Mouse (Mus musculus): ENCODE results near the gene Magi1. TPM values are rescaled to one million over a fixed set of nuclear protein-coding genes. Genes with fewer than 3 reads are reported as not detected.

Magi1 gene
- polyA plus RNA-seq, 1 experiment = 2.1 TPM

DNA sequence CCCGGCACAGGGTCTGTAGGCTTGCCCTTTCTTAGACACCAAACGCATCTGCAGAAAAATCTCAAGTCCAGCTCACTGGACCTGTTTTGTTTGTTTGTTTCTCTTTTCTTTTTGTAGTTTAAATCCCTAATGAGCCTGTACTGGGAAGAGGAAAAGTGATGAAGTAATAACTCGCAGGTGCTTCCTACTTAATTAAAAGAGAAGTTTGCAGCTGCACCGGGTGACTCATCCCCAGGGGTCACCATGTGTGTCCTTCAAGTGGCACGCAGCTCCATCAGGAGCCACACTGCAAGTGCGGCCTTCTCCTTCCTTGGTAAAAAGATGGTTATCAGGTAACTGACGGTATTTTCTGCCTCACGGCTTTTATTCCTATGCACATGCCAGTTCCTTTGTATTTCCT lies 112.5 kb downstream of the Magi1 start:
- Histone ChIP-seq H3K27me3 (ENCODE audit: control insufficient read depth, insufficient read depth, low read length) (no peaks in the 10 kb centered on the region), H3K4me3 (ENCODE audit: control insufficient read depth, insufficient read depth, low read length) (no peak overlapping the region), H3K36me3 (ENCODE audit: control insufficient read depth, insufficient read depth, low read length) (no peaks in the 10 kb centered on the region), H3K27ac (ENCODE audit: control insufficient read depth, insufficient read depth, low read length) (no peak overlapping the region), H3K4me1 (replicated peaks; ENCODE audit: control insufficient read depth, insufficient read depth, low read length) (no peaks in the 10 kb centered on the region)
- DNase-seq = no peak
- WGBS = 28% methylated on average over 8 of the region's 8 CpGs
- TF ChIP-seq POLR2A (IDR thresholded peaks at IDR 0.05; ENCODE audit: control insufficient read depth, extremely low read depth, insufficient read depth, low read length, poor library complexity) (no peak), CTCF (IDR thresholded peaks at IDR 0.05; ENCODE audit: borderline replicate concordance, control insufficient read depth, extremely low read depth, insufficient read depth, low read length, poor library complexity) (no peak)

DNA sequence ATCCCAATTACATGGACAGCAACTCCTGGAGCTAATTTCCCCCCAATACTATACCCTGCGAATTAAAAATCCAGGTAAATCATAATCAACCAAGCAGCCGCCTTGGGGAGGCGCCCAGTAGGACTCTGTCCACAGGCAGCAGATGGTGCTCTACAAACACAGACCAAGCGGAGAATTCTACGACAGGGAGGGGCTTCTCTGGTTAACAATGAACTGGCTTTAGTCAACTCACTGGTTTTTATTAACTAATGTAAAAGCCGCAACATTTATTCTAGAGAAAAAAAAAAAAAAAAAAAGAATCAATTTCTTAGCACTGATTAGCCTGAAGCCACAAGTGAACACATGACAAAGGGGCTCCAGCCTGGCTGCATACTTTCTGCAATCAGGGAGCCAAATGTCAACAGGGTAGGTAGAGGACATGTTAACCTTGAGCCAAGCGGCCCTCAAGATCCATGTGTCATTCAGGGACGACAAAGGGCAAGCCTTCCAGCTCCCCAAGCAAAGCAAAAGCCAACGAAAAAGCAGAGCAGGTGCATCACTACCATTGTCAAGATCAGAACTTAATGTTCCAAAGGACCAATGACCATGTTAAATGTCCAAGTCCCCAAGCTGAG lies 114.0 kb downstream of the Magi1 start:
- no peak for DNase-seq
- Histone ChIP-seq H3K4me3 (ENCODE audit: control insufficient read depth, insufficient read depth, low read length) (no peak overlapping the region), H3K4me1 (replicated peaks; ENCODE audit: control insufficient read depth, insufficient read depth, low read length) (no peaks in the 10 kb centered on the region), H3K27me3 (ENCODE audit: control insufficient read depth, insufficient read depth, low read length) (no peaks in the 10 kb centered on the region), H3K36me3 (ENCODE audit: control insufficient read depth, insufficient read depth, low read length) (no peaks in the 10 kb centered on the region), H3K27ac (ENCODE audit: control insufficient read depth, insufficient read depth, low read length) (no peak overlapping the region)
- TF ChIP-seq CTCF (IDR thresholded peaks at IDR 0.05; ENCODE audit: borderline replicate concordance, control insufficient read depth, extremely low read depth, insufficient read depth, low read length, poor library complexity) (no peak), POLR2A (IDR thresholded peaks at IDR 0.05; ENCODE audit: control insufficient read depth, extremely low read depth, insufficient read depth, low read length, poor library complexity) (no peak)
- 95% methylated on average over 9 of the region's 9 CpGs for WGBS

DNA sequence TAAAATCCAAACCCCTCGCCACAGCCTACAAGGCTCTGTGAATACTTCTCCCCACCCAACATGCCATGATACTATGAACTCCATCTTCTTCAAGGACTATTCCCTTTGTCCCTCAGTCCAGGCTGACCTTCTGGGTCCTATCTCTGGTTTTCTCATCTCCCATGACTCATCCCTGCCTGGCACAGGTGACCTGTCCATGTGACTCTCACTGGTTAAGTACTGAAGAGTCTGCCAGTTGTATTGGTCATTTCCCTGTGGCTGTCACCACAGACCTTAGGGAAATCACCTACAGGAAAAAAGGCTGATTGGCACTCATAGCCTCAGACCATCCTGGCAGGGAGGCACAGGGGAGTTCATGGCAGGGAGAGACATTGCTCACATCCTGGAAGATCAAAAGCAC lies 117.8 kb downstream of the Magi1 start:
- Histone ChIP-seq H3K36me3 (ENCODE audit: control insufficient read depth, insufficient read depth, low read length) (no peaks in the 10 kb centered on the region), H3K27me3 (ENCODE audit: control insufficient read depth, insufficient read depth, low read length) (no peaks in the 10 kb centered on the region), H3K4me1 (replicated peaks; ENCODE audit: control insufficient read depth, insufficient read depth, low read length) (no peaks in the 10 kb centered on the region), H3K27ac (ENCODE audit: control insufficient read depth, insufficient read depth, low read length) (no peak overlapping the region), H3K4me3 (ENCODE audit: control insufficient read depth, insufficient read depth, low read length) (no peak overlapping the region)
- WGBS = 93% methylated on average over 1 of the region's 1 CpGs
- TF ChIP-seq POLR2A (IDR thresholded peaks at IDR 0.05; ENCODE audit: control insufficient read depth, extremely low read depth, insufficient read depth, low read length, poor library complexity) = no peak
- no peak for DNase-seq

DNA sequence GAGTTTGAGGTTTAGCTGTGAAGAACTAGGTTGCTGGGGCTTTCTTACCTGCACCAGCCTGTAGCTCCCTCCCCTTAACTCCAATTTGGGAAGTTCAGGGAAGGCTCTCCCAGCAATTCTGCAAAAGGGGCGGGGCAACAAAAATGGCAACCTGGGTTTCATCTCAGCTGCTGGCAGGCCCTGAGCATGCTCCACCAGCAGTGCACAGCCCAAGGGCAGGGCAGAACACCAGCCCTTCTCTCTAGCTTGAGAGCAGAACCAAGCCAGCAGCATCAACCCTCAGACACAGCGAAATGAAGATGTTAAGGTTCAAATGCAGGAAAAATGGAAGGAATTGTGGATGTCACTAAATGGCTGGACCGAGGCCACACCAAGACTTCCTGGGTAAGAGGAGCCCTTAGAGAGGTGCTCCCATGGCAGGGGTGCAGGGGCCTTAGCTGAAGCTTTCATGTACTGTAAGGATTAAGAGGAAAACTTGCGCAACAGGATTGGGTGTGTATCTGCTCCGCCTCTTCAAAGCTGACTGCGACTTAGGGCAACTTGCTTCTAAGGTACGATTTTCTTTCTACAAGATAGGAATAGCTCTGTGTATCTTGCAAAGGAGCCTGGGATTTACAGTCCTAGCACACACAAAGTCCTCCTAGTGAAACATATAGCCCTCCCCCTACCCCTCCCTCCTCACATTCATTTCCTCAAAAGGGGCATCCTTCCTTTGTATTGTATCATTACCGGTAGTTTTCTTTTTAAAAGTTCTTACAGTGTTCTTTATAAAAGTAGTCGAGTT lies 118.8 kb downstream of the Magi1 start:
- H3K36me3 ChIP-seq (ENCODE audit: control insufficient read depth, insufficient read depth, low read length) = no peaks in the 10 kb centered on the region
- H3K27ac ChIP-seq (ENCODE audit: control insufficient read depth, insufficient read depth, low read length) = no peak overlapping the region
- H3K4me3 ChIP-seq (ENCODE audit: control insufficient read depth, insufficient read depth, low read length) = no peak overlapping the region
- no peak for DNase-seq
- H3K4me1 ChIP-seq (replicated peaks; ENCODE audit: control insufficient read depth, insufficient read depth, low read length) = no peaks in the 10 kb centered on the region
- WGBS = 87% methylated on average over 9 of the region's 9 CpGs
- TF ChIP-seq CTCF (IDR thresholded peaks at IDR 0.05; ENCODE audit: borderline replicate concordance, control insufficient read depth, extremely low read depth, insufficient read depth, low read length, poor library complexity) (no peak), POLR2A (IDR thresholded peaks at IDR 0.05; ENCODE audit: control insufficient read depth, extremely low read depth, insufficient read depth, low read length, poor library complexity) (no peak)
- no peaks in the 10 kb centered on the region for H3K27me3 ChIP-seq (ENCODE audit: control insufficient read depth, insufficient read depth, low read length)

DNA sequence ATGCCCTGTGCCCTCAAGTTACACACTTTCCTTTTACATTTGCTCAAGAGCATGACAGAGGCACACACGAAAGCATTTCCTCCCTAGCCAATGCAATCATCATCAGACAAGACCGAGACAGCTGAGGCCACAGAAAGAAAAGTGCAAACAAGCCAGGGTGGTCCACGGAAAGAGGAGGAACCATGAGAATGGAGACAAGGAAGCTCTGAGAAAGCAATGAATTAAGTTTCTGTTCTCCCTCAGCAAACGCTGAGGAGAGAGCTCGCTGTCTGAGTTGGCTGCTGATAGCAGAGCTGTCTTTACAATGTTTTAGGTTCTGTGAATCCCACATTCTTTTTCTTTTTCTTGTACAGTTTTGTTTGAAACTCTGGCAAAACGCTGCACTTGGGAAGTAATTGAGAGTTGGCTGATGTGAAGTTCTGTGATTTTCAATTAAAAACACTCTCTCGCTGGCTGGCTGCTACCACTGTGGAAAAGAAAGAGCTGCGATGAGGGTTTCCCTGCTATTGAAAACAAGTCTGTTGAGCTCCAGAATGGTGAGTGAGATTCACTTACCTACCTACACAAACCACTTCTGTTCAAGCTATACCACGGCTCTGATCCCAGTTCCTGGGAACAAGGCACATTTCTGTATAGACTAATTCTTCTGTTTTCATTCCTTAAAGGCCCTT lies 120.3 kb downstream of the Magi1 start:
- no peak for DNase-seq
- Histone ChIP-seq H3K27me3 (ENCODE audit: control insufficient read depth, insufficient read depth, low read length) (no peaks in the 10 kb centered on the region), H3K4me3 (ENCODE audit: control insufficient read depth, insufficient read depth, low read length) (no peak overlapping the region), H3K4me1 (replicated peaks; ENCODE audit: control insufficient read depth, insufficient read depth, low read length) (no peaks in the 10 kb centered on the region), H3K36me3 (ENCODE audit: control insufficient read depth, insufficient read depth, low read length) (no peaks in the 10 kb centered on the region), H3K27ac (ENCODE audit: control insufficient read depth, insufficient read depth, low read length) (no peak overlapping the region)
- no peak for TF ChIP-seq CTCF (IDR thresholded peaks at IDR 0.05; ENCODE audit: borderline replicate concordance, control insufficient read depth, extremely low read depth, insufficient read depth, low read length, poor library complexity)
- no peak for TF ChIP-seq POLR2A (IDR thresholded peaks at IDR 0.05; ENCODE audit: control insufficient read depth, extremely low read depth, insufficient read depth, low read length, poor library complexity)
- 61% methylated on average over 9 of the region's 9 CpGs for WGBS

DNA sequence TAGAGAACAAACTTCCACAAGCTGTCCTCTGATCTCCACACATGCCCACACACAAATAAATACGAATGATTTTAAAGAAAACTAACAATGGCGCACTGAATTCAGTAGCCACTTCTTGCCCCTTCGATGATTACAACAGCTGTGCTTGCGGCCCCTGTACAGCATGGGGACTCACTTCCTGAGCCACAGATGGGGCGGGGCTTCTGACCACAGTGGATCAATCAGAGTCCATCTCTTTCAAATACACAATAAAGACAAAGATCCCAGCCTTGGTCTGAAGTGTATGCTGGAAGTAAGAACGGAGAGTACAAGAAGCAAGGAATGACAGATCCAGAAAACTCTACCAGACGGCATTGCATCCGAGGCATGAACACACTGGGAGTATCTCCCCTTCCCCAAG lies 120.8 kb downstream of the Magi1 start:
- Histone ChIP-seq H3K27me3 (ENCODE audit: control insufficient read depth, insufficient read depth, low read length) (no peaks in the 10 kb centered on the region), H3K4me3 (ENCODE audit: control insufficient read depth, insufficient read depth, low read length) (no peak overlapping the region), H3K36me3 (ENCODE audit: control insufficient read depth, insufficient read depth, low read length) (no peaks in the 10 kb centered on the region), H3K4me1 (replicated peaks; ENCODE audit: control insufficient read depth, insufficient read depth, low read length) (no peaks in the 10 kb centered on the region), H3K27ac (ENCODE audit: control insufficient read depth, insufficient read depth, low read length) (no peak overlapping the region)
- 67% methylated on average over 8 of the region's 8 CpGs for WGBS
- DNase-seq = no peak
- TF ChIP-seq POLR2A (IDR thresholded peaks at IDR 0.05; ENCODE audit: control insufficient read depth, extremely low read depth, insufficient read depth, low read length, poor library complexity) (no peak), CTCF (IDR thresholded peaks at IDR 0.05; ENCODE audit: borderline replicate concordance, control insufficient read depth, extremely low read depth, insufficient read depth, low read length, poor library complexity) (no peak)

Measured in thymus, adult 2 months (tissue).